Mouse (Mus musculus): ENCODE measurements around the gene Esrrg.

Esrrg gene

GRCm38 (mm10) chr1:188125521-188126021, 517.0 kb downstream of the Esrrg start:
- in situ Hi-C loops (cut with MboI; ENCODE audit: low sequenced_read_pairs): no loop called here

- in situ Hi-C loops (cut with MboI; ENCODE audit: low sequenced_read_pairs): no loop called here
Observed at GRCm38 (mm10) chr1:188136126-188136525, 527.5 kb downstream of the Esrrg start.

GRCm38 (mm10) chr1:188139473-188139872, 530.9 kb downstream of the Esrrg start:
- in situ Hi-C loops (cut with MboI; ENCODE audit: low sequenced_read_pairs): no loop called here

DNA sequence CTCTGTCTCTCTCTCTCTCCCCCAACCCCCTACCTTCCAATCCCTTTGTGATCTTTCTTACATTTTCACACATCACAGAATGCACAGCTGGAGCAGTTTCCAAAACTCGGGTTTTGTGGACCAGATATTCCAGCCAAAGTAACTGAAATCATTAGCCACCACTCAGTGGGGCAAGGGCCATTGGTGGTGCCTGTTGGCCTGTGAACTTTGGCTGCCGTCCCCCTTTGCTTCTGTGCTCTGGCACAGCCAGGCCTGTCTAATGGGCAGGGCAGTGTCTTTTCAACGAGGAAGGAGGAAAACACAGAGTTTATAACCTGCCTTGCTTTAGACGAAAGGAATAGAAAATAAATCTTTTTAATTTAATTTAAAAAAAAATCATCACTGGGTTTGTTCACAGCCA, 531.6 kb downstream of the Esrrg start:
- in situ Hi-C loops (cut with MboI; ENCODE audit: low sequenced_read_pairs): no loop called here

GRCm38 (mm10) chr1:188147381-188148156, 539.0 kb downstream of the Esrrg start:
- in situ Hi-C loops (cut with MboI; ENCODE audit: low sequenced_read_pairs): no loop called here

DNA sequence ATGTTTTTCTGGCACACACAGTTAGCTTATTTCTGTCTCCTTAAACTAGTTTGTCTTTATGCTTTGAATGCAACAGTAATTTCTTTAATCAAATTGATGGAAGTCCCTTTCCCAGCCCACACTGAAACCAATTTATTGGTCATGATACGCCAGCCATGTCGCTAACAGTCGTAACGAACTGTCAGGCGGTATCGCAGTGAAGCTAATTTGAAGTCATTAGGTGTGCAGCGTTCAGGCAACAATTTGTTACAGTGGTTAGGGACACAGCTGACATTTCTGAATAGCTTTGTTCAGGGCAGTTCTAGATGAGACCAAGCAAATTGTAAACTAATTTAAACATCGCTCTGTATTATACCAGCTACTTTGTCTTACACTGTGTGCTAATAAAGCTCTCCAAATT, 542.5 kb downstream of the Esrrg start:
- in situ Hi-C loops (cut with MboI; ENCODE audit: low sequenced_read_pairs): no loop called here

- in situ Hi-C loops (cut with MboI; ENCODE audit: low sequenced_read_pairs): no loop called here
Observed at GRCm38 (mm10) chr1:188152011-188152410, 543.4 kb downstream of the Esrrg start.

DNA sequence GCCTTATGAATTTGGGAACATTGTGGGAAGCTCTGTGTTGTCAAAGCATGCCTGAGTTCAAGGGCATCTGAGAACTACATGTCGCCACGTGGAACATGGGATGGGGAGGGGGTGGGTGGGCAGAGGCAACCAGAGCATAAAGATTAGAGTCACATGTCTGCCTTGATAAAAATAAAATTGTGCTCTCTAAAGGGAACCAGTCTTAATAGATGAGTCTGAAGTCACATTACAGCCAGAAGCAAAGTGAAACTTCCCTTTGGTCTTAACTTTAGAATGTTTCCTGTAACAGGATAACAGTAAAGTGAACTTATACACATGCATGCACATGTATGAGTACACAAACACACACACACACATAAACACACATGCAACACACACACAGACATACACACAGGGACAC, 545.1 kb downstream of the Esrrg start:
- in situ Hi-C loops (cut with MboI; ENCODE audit: low sequenced_read_pairs): no loop called here

DNA sequence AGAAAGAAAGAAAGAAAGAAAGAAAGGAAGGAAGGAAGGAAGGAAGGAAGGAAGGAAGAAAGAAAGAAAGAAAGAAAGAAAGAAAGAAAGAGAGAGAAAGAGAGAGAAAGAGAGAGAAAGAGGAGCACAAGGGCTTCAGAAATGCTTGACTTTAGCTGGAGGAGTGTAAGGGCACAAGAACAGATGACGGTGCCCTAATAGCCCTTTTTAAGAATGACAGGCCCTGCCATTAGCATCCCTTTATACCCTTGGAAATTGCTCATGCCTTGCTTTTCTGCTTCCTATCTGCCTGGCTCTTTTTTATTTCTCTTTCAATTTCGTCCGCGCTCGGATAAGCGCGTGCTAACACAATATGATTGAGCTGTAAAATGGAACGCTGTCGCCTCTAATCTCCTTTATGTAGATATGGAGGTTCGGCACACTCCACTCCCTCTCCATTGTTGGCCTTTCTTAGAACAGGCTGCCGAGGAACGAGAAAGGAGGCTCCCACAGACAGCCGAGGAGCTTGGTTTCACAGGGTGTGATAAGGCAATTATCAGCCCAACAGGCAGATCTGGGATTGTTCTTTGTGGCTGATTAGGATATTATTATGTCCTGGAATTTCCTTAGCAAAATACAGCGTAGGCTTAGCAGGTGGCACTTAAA, 546.0 kb downstream of the Esrrg start:
- in situ Hi-C loops (cut with MboI; ENCODE audit: low sequenced_read_pairs): no loop called here

DNA sequence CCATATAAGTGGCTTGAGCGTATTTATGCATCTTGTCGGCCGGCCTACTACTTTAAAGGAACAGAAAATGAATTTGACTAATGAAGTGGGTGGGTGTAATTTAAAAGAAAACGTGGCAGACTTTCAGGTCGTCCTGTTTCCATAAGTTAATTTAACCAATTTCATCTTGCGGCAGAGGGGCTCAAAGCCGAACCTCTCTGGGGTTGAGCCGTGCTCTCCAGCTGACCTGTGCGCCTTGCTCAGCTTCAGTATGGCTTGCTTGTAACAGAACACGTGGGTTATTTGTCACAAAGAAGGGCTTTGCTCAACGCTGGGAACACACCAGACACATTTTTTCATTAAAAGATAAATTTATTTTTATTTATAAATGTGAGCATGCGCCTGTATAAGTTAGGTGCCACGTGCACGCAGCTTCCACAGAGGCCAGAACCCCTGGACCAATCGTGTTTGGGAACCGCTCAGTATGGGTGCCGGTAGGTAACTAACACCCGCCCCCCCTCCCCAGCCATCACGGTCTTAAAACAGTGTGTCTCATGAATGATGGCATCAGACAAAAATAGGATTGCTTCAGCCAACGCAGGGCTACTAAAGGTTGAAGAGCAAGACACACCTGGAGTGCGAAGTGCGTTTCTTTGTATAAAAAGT, 546.7 kb downstream of the Esrrg start:
- in situ Hi-C loops (cut with MboI; ENCODE audit: low sequenced_read_pairs): no loop called here

DNA sequence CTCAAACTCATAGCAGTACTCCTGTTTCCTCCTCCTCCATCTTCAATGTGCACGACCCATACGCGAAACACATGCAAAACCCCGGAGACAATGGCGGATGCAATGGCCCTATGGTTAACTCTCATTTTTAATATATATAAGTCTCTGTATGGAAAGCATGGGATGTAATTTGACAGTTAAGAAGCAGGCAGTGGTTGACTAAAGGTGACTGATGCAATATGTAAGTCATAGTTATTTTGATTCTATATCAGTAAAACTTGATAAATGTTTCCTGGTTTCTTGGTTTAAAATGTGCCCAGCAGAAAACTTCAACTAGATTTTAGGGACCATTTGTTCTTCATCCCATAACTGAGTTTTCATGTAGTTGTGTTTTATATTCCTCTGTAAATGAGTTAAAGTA, 547.9 kb downstream of the Esrrg start:
- in situ Hi-C loops (cut with MboI; ENCODE audit: low sequenced_read_pairs): no loop called here

DNA sequence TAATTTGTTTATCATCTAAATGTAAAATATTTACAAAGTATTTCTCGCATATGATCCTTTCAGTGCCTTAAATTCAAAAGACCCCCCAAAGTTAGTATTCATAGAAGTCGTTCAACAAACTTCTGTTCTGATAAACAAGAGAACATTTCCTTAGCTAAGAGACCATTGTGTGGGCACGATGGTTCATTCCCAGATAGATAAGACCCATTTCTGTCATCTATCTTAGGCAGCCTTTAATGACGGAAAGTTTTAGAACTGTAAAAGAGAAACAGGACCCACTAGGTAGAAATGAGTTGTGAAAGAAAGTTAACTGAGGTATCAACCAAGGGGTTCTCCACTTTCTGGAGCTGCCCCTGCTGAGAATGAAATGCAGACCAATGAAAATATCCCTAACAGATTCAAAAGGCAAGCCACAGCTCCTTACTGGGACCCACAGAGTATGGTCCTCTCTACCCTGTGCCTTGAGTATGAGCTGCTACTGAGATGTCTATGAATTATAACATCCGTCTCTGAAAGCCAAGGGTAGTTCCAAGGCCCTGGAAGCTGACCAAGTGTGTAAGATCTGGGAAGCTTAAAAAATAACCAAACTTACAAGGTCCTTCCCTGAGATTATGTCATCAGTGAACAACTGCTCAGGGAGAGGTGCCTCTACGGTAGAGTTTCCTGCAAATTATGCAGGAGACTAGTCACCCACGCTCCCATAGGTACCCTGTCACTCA, 548.8 kb downstream of the Esrrg start:
- in situ Hi-C loops (cut with MboI; ENCODE audit: low sequenced_read_pairs): no loop called here

GRCm38 (mm10) chr1:188158675-188159074, 550.1 kb downstream of the Esrrg start:
- in situ Hi-C loops (cut with MboI; ENCODE audit: low sequenced_read_pairs): no loop called here

GRCm38 (mm10) chr1:188159108-188159507, 550.5 kb downstream of the Esrrg start:
- in situ Hi-C loops (cut with MboI; ENCODE audit: low sequenced_read_pairs): no loop called here

DNA sequence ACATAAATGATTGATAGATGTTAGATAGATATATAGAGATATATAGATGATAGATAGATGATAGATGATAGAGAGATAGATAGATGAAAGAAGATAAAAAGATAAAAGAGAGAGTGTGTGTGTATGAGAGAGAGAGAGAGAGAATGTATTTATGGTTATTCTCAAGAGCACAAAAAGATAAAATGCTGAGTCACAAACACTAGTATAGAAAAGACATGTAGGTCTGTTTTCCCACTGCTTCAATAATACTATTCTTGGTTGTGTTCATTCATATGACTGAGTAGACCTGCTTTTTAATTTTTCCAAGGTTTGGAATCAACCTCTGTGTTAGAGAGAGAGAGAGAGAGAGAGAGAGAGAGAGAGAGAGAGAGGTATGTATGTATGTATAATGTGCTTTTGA, 554.5 kb downstream of the Esrrg start:
- in situ Hi-C loops (cut with MboI; ENCODE audit: low sequenced_read_pairs): no loop called here

GRCm38 (mm10) chr1:188164251-188164650, 555.7 kb downstream of the Esrrg start:
- in situ Hi-C loops (cut with MboI; ENCODE audit: low sequenced_read_pairs): no loop called here

- in situ Hi-C loops (cut with MboI; ENCODE audit: low sequenced_read_pairs): no loop called here
Observed at GRCm38 (mm10) chr1:188173859-188174258, 565.3 kb downstream of the Esrrg start.

GRCm38 (mm10) chr1:188182951-188183350, 574.4 kb downstream of the Esrrg start:
- in situ Hi-C loops (cut with MboI; ENCODE audit: low sequenced_read_pairs): no loop called here

DNA sequence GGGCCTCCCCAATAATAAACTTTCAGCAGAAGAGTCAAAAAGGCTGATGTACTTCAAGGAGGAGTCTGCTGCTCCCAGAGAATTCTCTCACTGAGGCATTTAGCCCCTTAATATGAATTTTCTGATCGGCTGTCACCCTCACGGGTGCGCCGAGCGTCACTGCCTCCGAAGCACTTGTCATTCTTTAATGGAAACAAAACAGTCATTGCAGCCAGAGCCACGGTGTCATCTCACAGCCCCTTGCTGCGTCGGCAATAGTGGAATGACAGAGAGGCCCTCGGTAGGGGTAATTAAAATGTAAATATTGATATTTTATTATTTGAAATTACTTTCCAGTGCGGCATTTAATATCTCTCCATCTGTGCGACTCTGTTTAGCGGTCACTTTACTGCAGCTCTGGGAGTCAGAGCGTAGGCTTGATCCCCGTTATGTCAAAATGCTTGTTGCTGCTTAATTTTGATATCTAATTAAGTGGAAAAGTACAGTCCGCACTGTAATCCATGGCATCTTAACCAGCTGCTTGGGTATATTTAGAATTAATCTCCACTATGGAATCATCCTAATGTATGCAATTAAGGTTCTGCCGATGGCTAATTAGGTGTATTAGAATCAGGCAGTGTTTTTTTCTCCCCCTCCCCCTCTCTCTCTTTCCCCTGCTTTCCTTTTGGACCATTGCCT, 578.0 kb downstream of the Esrrg start:
- in situ Hi-C loops (cut with MboI; ENCODE audit: low sequenced_read_pairs): no loop called here

GRCm38 (mm10) chr1:188192971-188193370, 584.4 kb downstream of the Esrrg start:
- in situ Hi-C loops (cut with MboI; ENCODE audit: low sequenced_read_pairs): no loop called here

GRCm38 (mm10) chr1:188207421-188207820, 598.8 kb downstream of the Esrrg start:
- in situ Hi-C loops (cut with MboI; ENCODE audit: low sequenced_read_pairs): no loop called here

Measured in CH12F3 (cell line).